Mouse (Mus musculus): ENCODE results near the gene Ftsj3. TPM values are rescaled to one million over a fixed set of nuclear protein-coding genes. Genes with fewer than 3 reads are reported as not detected.
"Not testable (repeated sequence)": the region's sequence is repeated elsewhere in the genome, so short reads cannot be mapped to it uniquely, and the experiment has no call there.

The Ftsj3 gene
- total RNA-seq, 2 experiments from 2014 or later = 115 to 274 TPM

GRCm38 (mm10) chr11:106271131-106271793 lies 15.4 kb upstream of the Ftsj3 start:
- no peak for ATAC-seq (replicated peaks; ENCODE audit: low FRiP score, low TSS enrichment, poor library complexity, severe bottlenecking)

- no peak for ATAC-seq (replicated peaks; ENCODE audit: low FRiP score, low TSS enrichment, poor library complexity, severe bottlenecking)
Observed at GRCm38 (mm10) chr11:106269060-106269431, 13.2 kb upstream of the Ftsj3 start.

- ATAC-seq (replicated peaks; ENCODE audit: low FRiP score, low TSS enrichment, poor library complexity, severe bottlenecking) = no peak
Observed at GRCm38 (mm10) chr11:106268326-106269059, 12.6 kb upstream of the Ftsj3 start.

- no peak for ATAC-seq (replicated peaks; ENCODE audit: low FRiP score, low TSS enrichment, poor library complexity, severe bottlenecking)
Observed at GRCm38 (mm10) chr11:106267871-106268270, 12.0 kb upstream of the Ftsj3 start.

GRCm38 (mm10) chr11:106267311-106267852 lies 11.5 kb upstream of the Ftsj3 start:
- ATAC-seq (replicated peaks; ENCODE audit: low FRiP score, low TSS enrichment, poor library complexity, severe bottlenecking) = peak; percentile 73

GRCm38 (mm10) chr11:106266431-106266830 lies 10.6 kb upstream of the Ftsj3 start:
- no peak for ATAC-seq (replicated peaks; ENCODE audit: low FRiP score, low TSS enrichment, poor library complexity, severe bottlenecking)

GRCm38 (mm10) chr11:106265570-106265969 lies 9.7 kb upstream of the Ftsj3 start:
- ATAC-seq (replicated peaks; ENCODE audit: low FRiP score, low TSS enrichment, poor library complexity, severe bottlenecking) = no peak

- ATAC-seq (replicated peaks; ENCODE audit: low FRiP score, low TSS enrichment, poor library complexity, severe bottlenecking) = no peak
Observed at GRCm38 (mm10) chr11:106264988-106265387, 9.1 kb upstream of the Ftsj3 start.

- ATAC-seq (replicated peaks; ENCODE audit: low FRiP score, low TSS enrichment, poor library complexity, severe bottlenecking) = no peak
Observed at GRCm38 (mm10) chr11:106263963-106264362, 8.1 kb upstream of the Ftsj3 start.

GRCm38 (mm10) chr11:106260826-106261450 lies 5.1 kb upstream of the Ftsj3 start:
- ATAC-seq (replicated peaks; ENCODE audit: low FRiP score, low TSS enrichment, poor library complexity, severe bottlenecking) = no peak

- no peak for ATAC-seq (replicated peaks; ENCODE audit: low FRiP score, low TSS enrichment, poor library complexity, severe bottlenecking)
Observed at GRCm38 (mm10) chr11:106256775-106257174, 896 bp upstream of the Ftsj3 start.

- peak; percentile 19 for ATAC-seq (replicated peaks; ENCODE audit: low FRiP score, low TSS enrichment, poor library complexity, severe bottlenecking)
Observed at GRCm38 (mm10) chr11:106255174-106255573, 705 bp downstream of the Ftsj3 start.

- ATAC-seq (replicated peaks; ENCODE audit: low FRiP score, low TSS enrichment, poor library complexity, severe bottlenecking) = no peak
Observed at GRCm38 (mm10) chr11:106254767-106255166, 1.1 kb downstream of the Ftsj3 start.

- ATAC-seq (replicated peaks; ENCODE audit: low FRiP score, low TSS enrichment, poor library complexity, severe bottlenecking) = no peak
Observed at GRCm38 (mm10) chr11:106249326-106249725, 6.6 kb downstream of the Ftsj3 start.

GRCm38 (mm10) chr11:106246834-106247233 lies 9.0 kb downstream of the Ftsj3 start:
- ATAC-seq (replicated peaks; ENCODE audit: low FRiP score, low TSS enrichment, poor library complexity, severe bottlenecking) = 0 out of 2 replicates have a peak, but pooled peaks have one; percentile 45

GRCm38 (mm10) chr11:106233978-106234377 lies 21.9 kb downstream of the Ftsj3 start:
- ATAC-seq (replicated peaks; ENCODE audit: low FRiP score, low TSS enrichment, poor library complexity, severe bottlenecking) = not testable (repeated sequence)

GRCm38 (mm10) chr11:106220603-106221002 lies 35.3 kb downstream of the Ftsj3 start:
- ATAC-seq (replicated peaks; ENCODE audit: low FRiP score, low TSS enrichment, poor library complexity, severe bottlenecking) = no peak

GRCm38 (mm10) chr11:106216730-106217490 lies 39.0 kb downstream of the Ftsj3 start, which contains the start of gene Ddx42:
TSS of gene Ddx42 (plus strand) at chr11:106216926.
- ATAC-seq (replicated peaks; ENCODE audit: low FRiP score, low TSS enrichment, poor library complexity, severe bottlenecking) = peak; percentile 82

- peak; percentile 90 for ATAC-seq (replicated peaks; ENCODE audit: low FRiP score, low TSS enrichment, poor library complexity, severe bottlenecking)
Observed at GRCm38 (mm10) chr11:106215927-106216729, 39.8 kb downstream of the Ftsj3 start, which contains the start of gene Ccdc47. TSS of gene Ccdc47 (minus strand) at chr11:106216344.
